Mouse (Mus musculus): ENCODE measurements at regions not wholly inside any gene's neighbourhood (a gene's known extent, or its start where the extent isn't known, plus 50 kb on each side); places are given as distances from the start of the nearest gene placed in this dataset.

GRCm38 (mm10) chr2:138640654-138641053 is 384.3 kb downstream of the Btbd3 start:
- DNase-seq (ENCODE audit: extremely low spot score in 1 of 2, low spot score in 1 of 2) = no peak

- no peak for DNase-seq (ENCODE audit: extremely low spot score in 1 of 2, low spot score in 1 of 2)
These were observed 385.0 kb downstream of the Btbd3 start for GRCm38 (mm10) chr2:138641335-138641734.

GRCm38 (mm10) chr2:138648616-138649015 is 392.3 kb downstream of the Btbd3 start:
- DNase-seq (ENCODE audit: extremely low spot score in 1 of 2, low spot score in 1 of 2) = no peak

GRCm38 (mm10) chr2:138659376-138659775 is 403.0 kb downstream of the Btbd3 start:
- DNase-seq (ENCODE audit: extremely low spot score in 1 of 2, low spot score in 1 of 2) = no peak

- DNase-seq (ENCODE audit: extremely low spot score in 1 of 2, low spot score in 1 of 2) = no peak
These were observed 413.9 kb downstream of the Btbd3 start for GRCm38 (mm10) chr2:138670307-138670706.

GRCm38 (mm10) chr2:138674801-138675200 is 418.4 kb downstream of the Btbd3 start:
- no peak for DNase-seq (ENCODE audit: extremely low spot score in 1 of 2, low spot score in 1 of 2)

GRCm38 (mm10) chr2:138675229-138676065 is 419.1 kb downstream of the Btbd3 start:
- DNase-seq (ENCODE audit: extremely low spot score in 1 of 2, low spot score in 1 of 2) = no peak

GRCm38 (mm10) chr2:138688140-138688871 is 431.9 kb downstream of the Btbd3 start:
- no peak for DNase-seq (ENCODE audit: extremely low spot score in 1 of 2, low spot score in 1 of 2)

GRCm38 (mm10) chr2:138689497-138689896 is 433.1 kb downstream of the Btbd3 start:
- no peak for DNase-seq (ENCODE audit: extremely low spot score in 1 of 2, low spot score in 1 of 2)

- no peak for DNase-seq (ENCODE audit: extremely low spot score in 1 of 2, low spot score in 1 of 2)
These were observed 446.4 kb downstream of the Btbd3 start for GRCm38 (mm10) chr2:138702783-138703182.

- DNase-seq (ENCODE audit: extremely low spot score in 1 of 2, low spot score in 1 of 2) = no peak
These were observed 447.7 kb downstream of the Btbd3 start for GRCm38 (mm10) chr2:138703943-138704541.

- DNase-seq (ENCODE audit: extremely low spot score in 1 of 2, low spot score in 1 of 2) = no peak
These were observed 452.4 kb downstream of the Btbd3 start for GRCm38 (mm10) chr2:138708763-138709162.

- no peak for DNase-seq (ENCODE audit: extremely low spot score in 1 of 2, low spot score in 1 of 2)
These were observed 477.5 kb downstream of the Btbd3 start for GRCm38 (mm10) chr2:138733846-138734245.

GRCm38 (mm10) chr2:138744806-138745205 is 488.4 kb downstream of the Btbd3 start:
- no peak for DNase-seq (ENCODE audit: extremely low spot score in 1 of 2, low spot score in 1 of 2)

GRCm38 (mm10) chr2:138760439-138760963 is 504.1 kb downstream of the Btbd3 start:
- no peak for DNase-seq (ENCODE audit: extremely low spot score in 1 of 2, low spot score in 1 of 2)

GRCm38 (mm10) chr2:138761400-138761799 is 505.0 kb downstream of the Btbd3 start:
- DNase-seq (ENCODE audit: extremely low spot score in 1 of 2, low spot score in 1 of 2) = no peak

- DNase-seq (ENCODE audit: extremely low spot score in 1 of 2, low spot score in 1 of 2) = no peak
These were observed 510.0 kb downstream of the Btbd3 start for GRCm38 (mm10) chr2:138766275-138766842.

- DNase-seq (ENCODE audit: extremely low spot score in 1 of 2, low spot score in 1 of 2) = no peak
These were observed 527.4 kb downstream of the Btbd3 start for GRCm38 (mm10) chr2:138783781-138784180.

GRCm38 (mm10) chr2:138792711-138793450 is 536.5 kb downstream of the Btbd3 start:
- DNase-seq (ENCODE audit: extremely low spot score in 1 of 2, low spot score in 1 of 2) = peak; percentile 16 to 18

GRCm38 (mm10) chr2:138806196-138806595 is 549.8 kb downstream of the Btbd3 start:
- no peak for DNase-seq (ENCODE audit: extremely low spot score in 1 of 2, low spot score in 1 of 2)

Measured in layer of hippocampus, postnatal 25 days (tissue).